Mouse (Mus musculus): ENCODE measurements around the gene Zfp108.

DNA sequence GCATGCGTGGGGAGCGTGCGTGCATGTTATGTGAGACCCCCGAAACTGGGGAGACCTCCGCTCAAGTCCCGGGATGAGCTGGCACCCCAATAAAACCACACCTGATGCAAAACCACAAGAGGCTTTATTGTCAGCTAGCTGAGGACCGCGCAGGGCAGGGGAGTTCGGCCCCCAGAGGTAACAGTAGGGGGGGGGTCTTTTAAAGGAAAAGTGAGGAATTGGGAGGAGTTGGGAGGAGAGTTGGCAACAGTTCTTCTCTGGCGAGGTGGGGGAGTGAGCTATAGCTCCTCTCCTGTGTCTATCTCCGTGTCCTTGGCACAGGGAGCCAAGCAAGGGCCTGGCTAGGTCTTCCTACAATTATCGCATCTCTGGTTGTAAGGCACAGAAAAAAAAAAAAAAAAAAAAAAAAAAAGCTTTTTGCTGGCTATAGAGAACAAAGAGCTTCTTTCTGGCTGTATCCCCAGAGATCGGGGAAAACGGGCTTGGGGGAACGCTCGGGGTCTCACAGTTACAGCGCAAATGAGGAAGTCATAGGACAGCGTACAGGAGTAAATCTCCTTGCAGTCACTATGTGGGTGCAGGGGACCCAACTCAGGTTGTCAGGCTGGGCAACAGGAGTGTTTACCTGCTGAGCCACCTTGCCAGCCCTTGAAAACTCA, 45.4 kb downstream of the Zfp108 start:
- TF ChIP-seq CTCF (IDR thresholded peaks at IDR 0.05; ENCODE audit: control insufficient read depth, insufficient read depth, insufficient read length) (no peak), USF1 (IDR thresholded peaks at IDR 0.05; ENCODE audit: low read depth) (no peak), MAX (IDR thresholded peaks at IDR 0.05) (no peak), MYOG (IDR thresholded peaks at IDR 0.05; ENCODE audit: control insufficient read depth, extremely low read depth, insufficient read length) (no peak), MYOD1 (IDR thresholded peaks at IDR 0.05; ENCODE audit: control insufficient read depth, insufficient read length, low read depth) (no peak)
